Mouse (Mus musculus) small intestine, adult 2 months (tissue): ENCODE measurements around the gene Bmp2k.

Experiments
- CTCF ChIP-seq: fragments of 200-500 bp; IDR thresholded peaks from 2 replicates; pipeline ENCODE4 v1.5.1; 2012; ENCODE audit warnings: low read depth, mild to moderate bottlenecking, control low read depth, inconsistent platforms, low read length, moderate library complexity, mixed read lengths; ENCODE audit not compliant: insufficient replicate concordance, insufficient read length; ENCODE audit errors: extremely low read depth
- POLR2A ChIP-seq: fragments of 200-500 bp; IDR thresholded peaks from 2 replicates; pipeline ENCODE4 v1.6.1; 2012; ENCODE audit warnings: low read depth, mild to moderate bottlenecking, control low read depth, inconsistent platforms, low read length, moderate library complexity

DNA sequence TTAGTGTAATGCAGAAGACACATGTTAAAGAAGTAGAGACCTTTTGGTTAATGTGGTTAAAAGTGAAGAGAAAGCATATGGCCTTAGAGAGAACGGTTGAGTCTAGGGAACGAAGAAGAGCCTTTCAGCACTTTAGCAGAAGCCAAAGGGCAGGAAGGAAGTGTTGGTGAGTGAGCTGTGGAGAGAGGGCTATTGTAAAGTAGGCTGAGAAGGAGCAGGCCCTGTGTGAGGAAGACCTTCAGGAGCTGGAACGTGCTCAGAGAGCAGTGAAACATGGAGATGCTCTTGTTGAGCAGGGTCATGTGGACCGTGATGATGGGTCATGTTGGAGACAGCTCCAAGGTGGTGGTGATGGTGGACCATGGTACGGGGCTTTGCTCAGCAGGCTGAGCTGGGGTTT lies 4.8 kb downstream of the Bmp2k start:
- TF ChIP-seq CTCF (no peak), POLR2A (no peak)
